Mouse (Mus musculus) cerebellum, adult 2 months (tissue): ENCODE measurements at regions not wholly inside any gene's neighbourhood (a gene's known extent, or its start where the extent isn't known, plus 50 kb on each side); places are given as distances from the start of the nearest gene placed in this dataset.

ENCODE experiments used
- CTCF ChIP-seq: fragments of 200-500 bp; IDR thresholded peaks from 2 replicates; pipeline ENCODE4 v1.5.1; 2011; ENCODE audit warnings: low read depth, mild to moderate bottlenecking, control low read depth, low read length, moderate library complexity, borderline replicate concordance; ENCODE audit not compliant: insufficient read depth
- POLR2A ChIP-seq: fragments of 200-500 bp; IDR thresholded peaks from 2 replicates; pipeline ENCODE4 v1.6.1; 2011; ENCODE audit warnings: low read length, control low read depth, borderline replicate concordance; ENCODE audit not compliant: insufficient read depth

GRCm38 (mm10) chr2:145069931-145070330 is 97.6 kb upstream of the Slc24a3 start:
- TF ChIP-seq POLR2A (no peak), CTCF (no peak)
